Mouse (Mus musculus) liver, postnatal 0 days (tissue): ENCODE data around the gene Ppm1l. TPM values are rescaled to one million over a fixed set of nuclear protein-coding genes. Genes with fewer than 3 reads are reported as not detected.

ENCODE experiments used
- ATAC-seq: fragments of 200-750 bp; cut with Nextera tagmentation; 2 replicates; pipeline ENCODE4 v1.8.0; 2017; ENCODE audit warnings: mild to moderate bottlenecking, moderate library complexity
- DNase-seq: peaks from one replicate; pipeline ENCODE4 v3.0.0-alpha.2; 2016
- H3K27ac ChIP-seq: fragments of 300-500 bp; sonication (generic); 2 replicates; pipeline ENCODE4 v1.5.1; 2014; ENCODE audit warnings: antibody characterized with exemption, moderate library complexity, mild to moderate bottlenecking, low read depth
- H3K27me3 ChIP-seq: fragments of 300-500 bp; sonication (generic); 2 replicates; pipeline ENCODE4 v1.6.1; 2014; ENCODE audit warnings: low read length, control low read depth, mixed read lengths; ENCODE audit not compliant: insufficient read depth
- H3K36me3 ChIP-seq: fragments of 300-500 bp; sonication (generic); replicated peaks from 2 replicates; pipeline ENCODE4 v1.6.1; 2014; ENCODE audit warnings: mild to moderate bottlenecking, control low read depth, low read length, moderate library complexity, mixed read lengths; ENCODE audit not compliant: insufficient read depth
- H3K4me1 ChIP-seq: fragments of 300-500 bp; sonication (generic); 2 replicates; pipeline ENCODE4 v1.6.1; 2014; ENCODE audit warnings: antibody characterized with exemption, mild to moderate bottlenecking, control low read depth; ENCODE audit not compliant: insufficient read depth
- H3K4me2 ChIP-seq: fragments of 300-500 bp; sonication (generic); 2 replicates; pipeline ENCODE4 v1.6.1; 2014; ENCODE audit warnings: low read depth, mild to moderate bottlenecking, low read length, moderate library complexity, mixed read lengths
- H3K4me3 ChIP-seq: fragments of 300-500 bp; sonication (generic); 2 replicates; pipeline ENCODE4 v1.5.1; 2014; ENCODE audit warnings: low read depth, low read length
- H3K9ac ChIP-seq: fragments of 300-500 bp; sonication (generic); replicated peaks from 2 replicates; pipeline ENCODE4 v1.6.1; 2014; ENCODE audit warnings: mild to moderate bottlenecking, moderate library complexity
- H3K9me3 ChIP-seq: fragments of 300-500 bp; sonication (generic); 2 replicates; pipeline ENCODE4 v1.6.1; 2016; ENCODE audit warnings: mild to moderate bottlenecking, control low read depth, low read length, mixed read lengths
- CTCF ChIP-seq: sonication (generic); IDR thresholded peaks from 2 replicates; pipeline ENCODE4 v1.5.1; 2016; ENCODE audit warnings: antibody characterized with exemption, low read depth
- EP300 ChIP-seq: IDR thresholded peaks from 2 replicates; pipeline ENCODE4 v1.6.1; 2016; ENCODE audit warnings: antibody characterized with exemption, low read depth, mild to moderate bottlenecking
- WGBS: fragments of 180-500 bp; shearing (Covaris S2); extraction: QIAGEN DNeasy Blood & Tissue Kit; methylation state at CpG from one replicate; pipeline ENCODE4 v1.1.7; 2014; ENCODE audit not compliant: insufficient replicate concordance; 5-methylcytosine and 5-hydroxymethylcytosine counted together
- polyA plus RNA-seq: library from polyadenylated mRNA; unstranded; fragments of >200 nt; fragmentation: Nextera tagmentation; extraction: Ambion mirVana; gene quantifications from 2 replicates; pipeline ENCODE4 v1.2.1, GENCODE M21; 2015

The Ppm1l gene
- polyA plus RNA-seq, 1 experiment from 2014 or later = 2.8 TPM

- no peaks in the 10 kb centered on the region for H3K4me1 ChIP-seq
- H3K27me3 ChIP-seq = no peaks in the 10 kb centered on the region
- H3K27ac ChIP-seq = no peak overlapping the region
- no peak overlapping the region for H3K9ac ChIP-seq
- no peak for DNase-seq
- H3K4me2 ChIP-seq = no peak overlapping the region
- ATAC-seq = no peak
- no peaks in the 10 kb centered on the region for H3K9me3 ChIP-seq
- 76% methylated on average over 5 of the region's 5 CpGs for WGBS
- TF ChIP-seq CTCF (no peak), EP300 (no peak)
- no peak overlapping the region for H3K4me3 ChIP-seq
- no peaks in the 10 kb centered on the region for H3K36me3 ChIP-seq
These were observed 75.6 kb downstream of the Ppm1l start for GRCm38 (mm10) chr3:69392298-69392697.

GRCm38 (mm10) chr3:69393079-69393478 is 76.4 kb downstream of the Ppm1l start:
- Histone ChIP-seq H3K9me3 (no peaks in the 10 kb centered on the region), H3K36me3 (no peaks in the 10 kb centered on the region), H3K27ac (no peak overlapping the region), H3K9ac (no peak overlapping the region), H3K4me1 (no peaks in the 10 kb centered on the region), H3K4me3 (no peak overlapping the region), H3K4me2 (no peak overlapping the region), H3K27me3 (no peaks in the 10 kb centered on the region)
- 87% methylated on average over 9 of the region's 9 CpGs for WGBS
- TF ChIP-seq EP300 (no peak), CTCF (no peak)
- ATAC-seq (no peak), DNase-seq (no peak)

DNA sequence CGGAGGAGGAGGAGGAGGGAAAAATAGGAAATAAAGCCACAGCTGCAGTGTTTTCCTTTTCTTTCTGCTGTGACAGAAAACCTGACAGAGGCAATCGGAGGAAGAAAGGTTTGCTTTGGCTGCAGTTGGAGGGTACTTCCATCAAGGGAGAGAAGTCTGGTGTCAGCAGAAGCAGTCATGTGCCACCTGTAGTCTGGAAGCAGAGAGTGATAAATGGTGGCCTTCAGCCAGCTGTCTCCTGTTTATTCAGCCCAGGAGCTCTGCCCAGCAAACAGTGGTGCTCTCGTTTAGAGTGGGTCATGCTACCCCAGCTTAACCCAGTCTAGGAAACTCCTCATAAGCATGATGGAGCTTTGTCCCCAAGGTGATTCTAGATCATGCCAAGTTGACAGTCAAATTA is 77.3 kb downstream of the Ppm1l start:
- Histone ChIP-seq H3K9me3 (no peaks in the 10 kb centered on the region), H3K27me3 (no peaks in the 10 kb centered on the region), H3K4me2 (no peak overlapping the region), H3K4me1 (no peaks in the 10 kb centered on the region), H3K36me3 (no peaks in the 10 kb centered on the region), H3K27ac (no peak overlapping the region), H3K4me3 (no peak overlapping the region), H3K9ac (no peak overlapping the region)
- no peak for ATAC-seq
- WGBS = 58% methylated on average over 3 of the region's 3 CpGs
- TF ChIP-seq CTCF (no peak), EP300 (no peak)
- DNase-seq = no peak

DNA sequence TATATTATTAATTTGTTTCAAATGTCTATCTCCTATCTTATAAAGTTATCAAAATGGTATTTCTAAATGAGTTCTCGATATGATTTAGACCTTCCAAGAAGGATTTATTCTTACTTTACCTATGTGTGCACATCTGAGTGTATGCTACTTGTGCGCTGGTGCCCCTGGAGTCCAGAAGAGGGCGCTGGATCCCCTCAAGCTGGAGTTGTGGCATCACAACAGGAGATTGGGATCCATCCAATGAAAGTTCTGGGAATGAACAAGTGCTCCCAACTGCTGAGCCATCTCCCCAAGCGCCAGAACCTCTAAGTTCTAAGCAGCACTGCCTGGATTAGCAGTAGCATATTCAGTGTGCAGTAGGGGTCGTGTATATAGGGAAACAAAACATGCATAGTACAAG is 78.4 kb downstream of the Ppm1l start:
- ATAC-seq = no peak
- TF ChIP-seq EP300 (no peak), CTCF (no peak)
- no peaks in the 10 kb centered on the region for H3K9me3 ChIP-seq
- no peaks in the 10 kb centered on the region for H3K27me3 ChIP-seq
- H3K4me1 ChIP-seq = no peaks in the 10 kb centered on the region
- H3K36me3 ChIP-seq = no peaks in the 10 kb centered on the region
- H3K4me3 ChIP-seq = no peak overlapping the region
- no peak overlapping the region for H3K27ac ChIP-seq
- 79% methylated on average over 5 of the region's 5 CpGs for WGBS
- H3K4me2 ChIP-seq = no peak overlapping the region
- no peak for DNase-seq
- no peak overlapping the region for H3K9ac ChIP-seq

- TF ChIP-seq CTCF (peak; percentile 45), EP300 (no peak)
- H3K27me3 ChIP-seq = no peaks in the 10 kb centered on the region
- no peak overlapping the region for H3K27ac ChIP-seq
- no peaks in the 10 kb centered on the region for H3K4me1 ChIP-seq
- no peaks in the 10 kb centered on the region for H3K9me3 ChIP-seq
- DNase-seq (no peak), ATAC-seq (no peak)
- H3K9ac ChIP-seq = no peak overlapping the region
- no peak overlapping the region for H3K4me2 ChIP-seq
- H3K36me3 ChIP-seq = no peaks in the 10 kb centered on the region
- no peak overlapping the region for H3K4me3 ChIP-seq
- 70% methylated on average over 5 of the region's 5 CpGs for WGBS
These were observed 81.1 kb downstream of the Ppm1l start for GRCm38 (mm10) chr3:69397733-69398132.

GRCm38 (mm10) chr3:69399336-69399735 is 82.7 kb downstream of the Ppm1l start:
- ATAC-seq = no peak
- no peak overlapping the region for H3K9ac ChIP-seq
- no peaks in the 10 kb centered on the region for H3K9me3 ChIP-seq
- no peak for TF ChIP-seq CTCF
- no peak for TF ChIP-seq EP300
- H3K27me3 ChIP-seq = no peaks in the 10 kb centered on the region
- peak; percentile 7 for DNase-seq
- H3K27ac ChIP-seq = no peak overlapping the region
- 82% methylated on average over 6 of the region's 6 CpGs for WGBS
- H3K4me2 ChIP-seq = no peak overlapping the region
- no peaks in the 10 kb centered on the region for H3K36me3 ChIP-seq
- no peak overlapping the region for H3K4me3 ChIP-seq
- no peaks in the 10 kb centered on the region for H3K4me1 ChIP-seq

DNA sequence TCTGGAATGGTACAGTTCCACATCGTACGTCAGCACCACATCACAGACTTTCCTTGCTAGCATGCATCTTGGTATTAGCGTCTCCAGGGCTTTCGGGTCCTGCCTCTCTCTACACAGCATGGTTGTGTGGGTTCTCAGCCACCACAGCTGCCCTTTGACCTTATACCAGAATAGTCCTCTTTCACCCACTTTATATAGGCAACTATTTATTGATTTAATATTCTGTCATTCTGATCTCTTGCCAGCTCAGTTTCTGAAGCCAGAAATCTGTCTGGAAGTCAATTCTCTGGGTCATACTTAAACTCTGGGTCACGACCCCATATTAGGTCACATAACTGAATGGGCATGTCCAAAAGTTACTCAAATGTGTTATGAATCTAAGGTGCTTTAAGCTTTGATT is 86.5 kb downstream of the Ppm1l start:
- Histone ChIP-seq H3K9me3 (no peaks in the 10 kb centered on the region), H3K27me3 (no peaks in the 10 kb centered on the region), H3K4me1 (no peaks in the 10 kb centered on the region), H3K36me3 (no peaks in the 10 kb centered on the region), H3K4me3 (no peak overlapping the region), H3K4me2 (no peak overlapping the region), H3K9ac (no peak overlapping the region), H3K27ac (no peak overlapping the region)
- no peak for TF ChIP-seq EP300
- TF ChIP-seq CTCF = no peak
- 91% methylated on average over 5 of the region's 5 CpGs for WGBS
- DNase-seq (no peak), ATAC-seq (peak; percentile 50; the same call in 1 of the 2 replicates)
